8 mouse cellular contexts compared by ENCODE assay signal in genomic region chr17:25773549-25774120, GRCm38 (mm10). TPM values are rescaled to one million over a fixed set of nuclear protein-coding genes. Genes with fewer than 3 reads are reported as not detected.
DNase-seq lines count a peak whose midpoint lies in the region; ATAC-seq lines count a peak whose summit lies in the region.

TSS of gene Narfl (plus strand) at chr17:25773776.

- under 1% methylated on average over 37 of the region's 37 CpGs for WGBS in hindbrain, embryonic 12.5 days

- no peak within 1 kb of the TSS for H3K27ac ChIP-seq in hindbrain, embryonic 12.5 days

- H3K4me2 ChIP-seq in hindbrain, embryonic 12.5 days (replicated peaks): peak within 1 kb of the TSS; percentile 84

- peak; percentile 100 for DNase-seq in NIH3T3 (ENCODE audit: low read depth)
- DNase-seq in cerebellum, postnatal 10 days: peak; percentile 99
- peak; percentile 93 to 98 for DNase-seq in frontal cortex, postnatal 10 days (ENCODE audit: low spot score in 2 of 2)
- peak; percentile 98 to 99 for DNase-seq in layer of hippocampus, postnatal 14 days (ENCODE audit: low spot score in 2 of 2)
- DNase-seq in lung, postnatal 14 days: peak; percentile 99
- DNase-seq in retina, adult 2 months (ENCODE audit: low read depth, low spot score): peak; percentile 99
- peak; percentile 95 to 97 for DNase-seq in thymus, postnatal 36 days

- peaks cover 11% of the 10 kb centered on the region; the same call in 1 of the 2 replicates for H3K36me3 ChIP-seq in hindbrain, embryonic 12.5 days

- peak within 1 kb of the TSS; percentile 83 for H3K9ac ChIP-seq in hindbrain, embryonic 12.5 days

- H3K9me3 ChIP-seq in hindbrain, embryonic 12.5 days (replicated peaks): no peaks in the 10 kb centered on the region

- peaks cover 10% of the 10 kb centered on the region for H3K4me1 ChIP-seq in hindbrain, embryonic 12.5 days

- peaks cover 15% of the 10 kb centered on the region; the same call in 1 of the 2 replicates for H3K27me3 ChIP-seq in hindbrain, embryonic 12.5 days

- peak within 1 kb of the TSS; percentile 75 for H3K4me3 ChIP-seq in hindbrain, embryonic 12.5 days

- ATAC-seq in hindbrain, embryonic 12.5 days (ENCODE audit: low FRiP score): peak; percentile 83

RNA-seq across cellular contexts. Expression of gene Narfl, which starts in this region (rescaled TPM):
- polyA plus RNA-seq in hindbrain, embryonic 12.5 days (2016; fragmentation: Nextera tagmentation; extraction: Ambion mirVana): 25.1 and 26.8 TPM in 2 replicates
- total RNA-seq in layer of hippocampus, postnatal 14 days (2021): 10 to 100 TPM; 27.6 to 35.3 TPM
